Mouse (Mus musculus) cerebellum, postnatal 25 days (tissue): ENCODE results near the gene Olfr1394.
"Not testable (repeated sequence)": the region's sequence is repeated elsewhere in the genome, so short reads cannot be mapped to it uniquely, and the experiment has no call there.

Source experiments
- DNase-seq, 2 experiments: peaks; one replicate each; pipeline ENCODE4 v3.0.0; 2021; ENCODE audit warnings: mixed read lengths in 2 of 2

Olfr1394 gene

GRCm38 (mm10) chr11:49191083-49191482, 36.9 kb downstream of the Olfr1394 start:
- DNase-seq, result no peak

DNA sequence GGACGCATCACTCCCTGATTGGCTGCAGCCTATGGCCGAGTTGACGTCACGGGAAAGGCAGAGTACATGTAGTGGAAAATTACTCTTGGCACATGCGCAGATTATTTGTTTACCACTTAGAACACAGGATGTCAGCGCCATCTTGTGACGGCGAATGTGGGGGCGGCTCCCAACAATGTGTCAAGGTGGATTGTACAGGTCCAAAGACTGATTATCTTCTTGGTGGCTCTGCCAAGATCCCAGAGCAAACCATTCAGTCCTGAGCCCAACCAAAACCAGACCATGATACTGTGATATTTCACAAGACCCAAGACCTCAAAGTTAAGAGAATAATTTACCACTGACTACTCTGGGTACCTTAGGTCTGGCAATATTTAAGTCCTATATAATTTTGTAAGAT, 40.6 kb downstream of the Olfr1394 start:
- DNase-seq, result not testable (repeated sequence)

DNA sequence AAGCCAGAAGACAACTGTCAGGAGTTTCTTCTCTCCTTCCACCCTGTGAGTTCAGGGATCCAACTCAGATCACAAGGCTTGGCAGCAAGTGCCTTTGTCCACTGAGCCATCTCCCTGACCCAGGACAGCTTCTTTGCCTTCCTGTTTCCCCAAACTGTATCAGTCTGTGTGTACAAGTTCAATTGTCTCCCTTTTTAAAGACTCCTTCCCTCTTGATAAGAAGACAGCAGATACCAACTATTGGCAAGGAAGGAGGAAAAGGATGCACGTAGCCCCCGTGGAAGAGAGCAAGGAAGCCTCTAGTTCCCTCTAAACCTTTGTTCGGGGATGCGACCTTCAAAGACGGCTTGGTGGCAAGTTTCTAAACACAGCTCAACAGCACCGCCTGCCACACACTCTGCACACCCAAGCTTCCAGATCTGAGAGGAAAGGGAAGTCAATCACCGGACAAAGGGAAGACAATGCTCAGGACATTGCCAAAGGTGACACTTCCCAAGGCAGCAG, 41.7 kb downstream of the Olfr1394 start:
- no peak for DNase-seq

DNA sequence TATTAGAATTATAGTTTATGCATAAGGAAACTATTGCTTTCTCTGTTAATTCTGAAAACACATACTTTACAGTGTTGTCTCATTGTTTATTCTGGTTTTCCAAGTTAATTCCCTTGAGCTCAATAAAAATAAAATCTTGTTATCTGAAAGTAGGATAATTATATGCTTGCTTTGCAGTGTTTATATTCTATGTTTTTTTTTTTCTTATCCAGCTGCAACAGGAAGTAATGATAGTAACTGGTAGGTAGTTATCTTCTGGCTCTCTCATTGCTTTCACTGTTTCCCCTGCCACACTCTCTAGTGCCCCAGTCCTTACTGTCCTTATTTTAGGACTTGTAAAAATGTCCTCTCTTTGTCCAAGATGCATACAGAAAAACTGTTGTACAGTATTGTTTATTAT, 46.5 kb downstream of the Olfr1394 start:
- no peak for DNase-seq

DNA sequence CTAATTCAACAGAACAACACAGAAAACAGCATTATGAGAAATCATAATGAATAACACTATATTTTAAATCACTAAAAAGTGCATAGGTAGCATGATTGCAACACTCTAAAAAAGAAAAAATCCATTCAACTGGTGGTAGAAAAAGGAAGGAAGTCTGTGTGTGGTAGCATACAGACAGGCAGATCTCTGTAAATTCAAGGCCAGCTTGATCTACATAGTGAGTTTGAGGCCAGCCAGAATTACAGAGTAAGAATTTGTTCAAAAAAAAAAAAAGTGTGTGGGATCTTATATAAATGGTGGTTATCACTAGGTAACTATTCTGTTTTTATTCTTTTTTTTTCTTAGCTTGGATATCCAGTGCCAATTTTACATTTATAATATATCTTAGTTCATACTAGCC, 47.0 kb downstream of the Olfr1394 start:
- DNase-seq, result no peak

- DNase-seq, result no peak
Measured at GRCm38 (mm10) chr11:49202071-49202470, 47.9 kb downstream of the Olfr1394 start.

GRCm38 (mm10) chr11:49202523-49203061, 48.4 kb downstream of the Olfr1394 start:
- DNase-seq, result peak in 1 of 2 experiments; percentile 26

DNA sequence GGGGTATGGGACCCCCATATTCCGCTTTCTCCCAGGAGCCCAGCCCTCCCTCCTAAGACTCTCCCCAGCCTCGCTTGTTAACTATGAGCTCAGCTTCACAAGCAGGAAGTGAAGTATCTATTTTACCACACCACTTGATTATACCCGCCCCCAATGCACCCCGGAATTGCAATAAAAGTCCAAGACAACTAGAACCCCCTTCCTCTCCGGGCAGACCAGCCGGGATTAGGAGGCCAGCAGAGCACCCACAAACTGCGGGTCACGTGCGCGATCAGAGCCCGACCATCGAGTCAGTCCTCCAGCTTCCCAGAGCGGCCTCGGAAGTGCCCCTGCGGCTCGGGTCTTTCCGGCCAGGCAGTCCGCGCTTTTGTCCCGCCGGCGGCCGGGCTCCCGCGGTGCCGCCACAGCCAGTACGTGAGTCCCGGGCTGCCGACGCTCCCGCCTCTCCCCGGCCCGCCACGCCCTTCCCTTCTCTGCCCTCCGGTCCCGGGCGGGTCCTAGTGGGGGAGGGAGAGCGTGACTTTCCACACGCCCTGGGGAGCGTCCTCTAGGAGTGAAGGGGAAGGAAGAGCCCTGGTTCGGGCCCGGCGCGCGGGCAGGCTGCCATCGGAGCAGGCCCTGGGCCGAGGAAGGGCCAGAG, 49.1 kb downstream of the Olfr1394 start, which contains the start of gene Zfp62:
Gene Zfp62 (plus strand): TSS at position 164 of the 640 bp plus-strand sequence.
- peak; percentile 96 to 97 for DNase-seq

DNA sequence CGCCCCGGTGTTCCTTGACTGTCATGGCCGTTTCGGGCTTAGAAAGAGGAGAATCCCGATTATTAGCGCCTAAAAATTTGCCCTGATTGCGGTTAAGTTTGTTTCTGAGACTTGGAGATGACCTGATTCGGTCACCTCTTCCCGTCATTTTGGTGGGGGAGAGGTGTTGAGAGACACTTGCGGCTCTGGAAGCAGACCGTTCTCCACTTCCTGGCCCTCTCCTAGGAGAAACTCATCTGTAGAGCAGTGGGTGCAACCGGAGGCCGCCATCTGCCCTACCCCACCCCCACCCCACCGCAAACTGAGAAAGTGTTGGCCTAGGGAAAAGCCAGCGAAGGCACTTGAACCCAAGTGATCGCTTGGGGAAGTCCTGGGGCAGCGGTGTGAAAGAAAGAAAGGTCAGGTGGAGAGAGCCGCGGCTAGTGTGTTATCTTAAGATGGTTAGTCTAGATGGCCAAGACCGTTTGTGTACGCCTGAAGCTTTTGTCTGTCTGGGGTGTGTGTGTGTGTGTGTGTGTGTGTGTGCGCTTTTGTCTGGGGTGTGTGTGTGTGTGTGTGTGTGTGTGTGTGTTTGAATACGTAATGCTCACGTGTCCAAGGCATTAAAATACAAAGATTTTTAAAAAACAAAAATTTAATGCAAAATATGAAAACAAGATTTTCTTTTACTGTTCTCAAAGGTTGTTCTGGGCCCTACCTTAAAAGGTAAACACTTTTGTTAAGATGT, 49.8 kb downstream of the Olfr1394 start:
- DNase-seq, result peak in 1 of 2 experiments; percentile 58

DNA sequence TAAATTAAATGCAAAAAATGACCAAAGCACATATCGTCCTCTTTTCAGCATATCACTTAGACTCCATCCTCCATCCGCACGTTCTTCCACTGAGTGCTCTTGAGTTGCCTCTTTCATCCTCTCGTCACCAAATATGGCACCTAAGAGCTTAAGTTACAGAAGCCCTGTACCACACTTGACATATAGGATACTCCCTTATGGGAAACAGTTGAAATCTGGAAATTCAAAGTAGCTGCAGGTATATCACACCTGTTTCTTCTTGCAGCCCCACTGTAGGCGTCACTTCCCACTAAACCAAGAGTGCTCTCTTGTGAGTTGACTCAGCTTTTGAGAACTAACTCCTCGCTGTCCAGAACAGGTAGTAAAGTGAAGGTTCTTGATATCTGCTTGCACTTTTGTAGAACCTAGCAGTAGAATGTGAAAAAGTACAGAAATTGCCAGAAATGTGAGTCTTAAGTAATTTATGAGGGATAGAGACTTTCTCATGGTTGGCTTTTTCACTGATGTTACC, 51.0 kb downstream of the Olfr1394 start:
- no peak for DNase-seq

GRCm38 (mm10) chr11:49207495-49207894, 53.3 kb downstream of the Olfr1394 start:
- no peak for DNase-seq
